Mouse (Mus musculus): ENCODE results near the gene Cdkn2aipnl. TPM values are rescaled to one million over a fixed set of nuclear protein-coding genes. Genes with fewer than 3 reads are reported as not detected.

The Cdkn2aipnl gene
- polyA plus RNA-seq (2012; ENCODE audit: insufficient read depth, low replicate concordance) = 17.5 and 17.7 TPM in 2 replicates

DNA sequence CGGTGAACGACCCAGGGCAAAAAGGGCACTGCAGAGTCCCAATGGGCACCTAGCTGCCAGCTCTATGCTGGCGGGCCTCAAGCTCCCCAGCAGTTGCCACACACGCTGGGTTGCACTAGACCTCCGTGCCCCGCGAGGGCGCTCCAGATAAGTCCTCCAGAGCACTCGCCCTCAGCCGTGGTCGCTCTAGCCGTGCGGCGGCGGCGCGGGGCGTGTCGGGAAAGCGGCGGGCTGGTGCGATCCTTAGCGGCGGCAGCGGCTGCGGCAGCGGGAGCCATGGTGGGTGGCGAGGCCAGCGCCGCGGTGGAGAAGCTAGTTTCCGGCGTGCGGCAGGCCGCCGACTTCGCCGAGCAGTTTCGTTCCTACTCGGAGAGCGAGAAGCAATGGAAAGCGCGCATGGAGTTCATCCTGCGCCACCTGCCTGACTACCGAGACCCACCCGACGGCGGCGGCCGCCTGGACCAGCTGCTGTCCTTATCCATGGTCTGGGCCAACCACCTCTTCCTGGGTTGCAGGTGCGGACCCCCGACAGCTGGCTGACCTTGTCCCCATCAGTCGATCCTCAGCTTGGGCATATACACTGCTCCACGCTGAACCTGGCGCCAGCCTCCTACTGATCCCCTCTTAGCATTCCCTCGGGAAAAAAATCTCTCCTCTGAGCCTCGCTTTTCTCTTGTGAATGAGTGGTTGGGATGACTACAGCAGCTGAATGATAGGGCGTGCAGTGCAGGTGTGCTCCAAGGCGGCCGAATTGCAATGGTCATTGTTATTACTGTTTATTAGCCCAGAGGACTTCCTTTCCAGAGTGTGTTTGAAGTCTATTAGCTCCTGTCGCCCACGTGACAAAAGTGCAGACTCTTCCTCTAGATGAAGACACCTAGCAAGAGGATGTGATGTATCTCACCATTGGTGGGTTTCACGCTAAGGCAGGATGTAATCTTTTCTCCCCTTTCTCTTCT is at the start of gene Cdkn2aipnl:
TSS of gene Cdkn2aipnl (plus strand) at position 219 of the 959 bp plus-strand sequence.
- Histone ChIP-seq H3K4me3 (replicated peaks) (peak within 1 kb of the TSS; percentile 99), H3K9me3 (no peaks in the 10 kb centered on the region), H3K4me1 (peaks cover 52% of the 10 kb centered on the region), H3K36me3 (replicated peaks; ENCODE audit: low read length) (peaks cover 39% of the 10 kb centered on the region), H3K27me3 (replicated peaks) (no peaks in the 10 kb centered on the region)
- TF ChIP-seq FLI1 (IDR thresholded peaks at IDR 0.05; ENCODE audit: low read length) (no peak), GATA1 (IDR thresholded peaks at IDR 0.05; ENCODE audit: borderline replicate concordance, low read length) (no peak)

DNA sequence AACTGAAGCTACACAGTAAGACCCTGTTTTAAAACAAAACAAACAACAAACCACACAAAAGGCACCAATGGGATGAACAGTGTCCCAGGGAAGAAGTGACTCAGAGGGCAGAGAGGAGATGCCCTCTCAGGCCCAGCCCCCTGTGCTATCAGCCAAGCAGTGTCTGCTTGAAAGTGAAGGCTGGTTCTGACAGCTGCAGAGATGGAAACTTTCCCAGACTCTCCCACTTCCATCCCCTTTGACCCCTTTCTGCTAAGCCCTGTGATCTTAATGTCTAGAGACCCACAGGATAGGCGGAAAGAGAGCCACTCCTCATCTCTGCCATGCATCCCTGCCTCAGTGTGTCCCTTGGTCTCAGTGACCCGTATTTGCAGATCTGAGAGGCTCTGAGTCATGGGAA is 49.5 kb upstream of the Cdkn2aipnl start:
- Histone ChIP-seq H3K27me3 (replicated peaks) (no peaks in the 10 kb centered on the region), H3K4me1 (peaks cover 65% of the 10 kb centered on the region), H3K9me3 (peaks cover 6% of the 10 kb centered on the region; the same call in 1 of the 2 replicates), H3K36me3 (replicated peaks; ENCODE audit: low read length) (peaks cover 5% of the 10 kb centered on the region), H3K4me3 (replicated peaks) (peak overlapping the region; percentile 44)
- TF ChIP-seq GATA1 (IDR thresholded peaks at IDR 0.05; ENCODE audit: borderline replicate concordance, low read length) = no peak
- no peak for TF ChIP-seq FLI1 (IDR thresholded peaks at IDR 0.05; ENCODE audit: low read length)

DNA sequence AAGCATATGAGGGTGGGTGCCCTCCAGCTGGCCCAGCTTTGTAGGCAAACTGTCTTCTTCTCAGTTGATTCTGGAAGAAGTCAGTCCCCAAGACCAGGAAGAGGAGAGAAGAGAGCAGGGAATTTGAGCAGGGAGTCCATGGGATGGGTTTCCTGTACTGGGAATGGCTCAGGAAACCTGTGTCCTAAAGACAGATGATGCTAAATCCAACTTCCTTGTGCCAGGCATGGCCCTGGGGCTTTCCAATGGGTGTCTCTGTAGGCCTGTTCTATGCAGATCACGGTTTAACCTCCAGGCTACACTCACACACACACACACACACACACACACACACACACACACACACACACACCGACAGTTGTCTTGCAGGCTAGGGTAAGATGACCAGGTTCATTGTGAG is 48.9 kb upstream of the Cdkn2aipnl start:
- Histone ChIP-seq H3K36me3 (replicated peaks; ENCODE audit: low read length) (peaks cover 6% of the 10 kb centered on the region), H3K9me3 (peaks cover 7% of the 10 kb centered on the region), H3K4me1 (peaks cover 62% of the 10 kb centered on the region), H3K27me3 (replicated peaks) (no peaks in the 10 kb centered on the region), H3K4me3 (replicated peaks) (no peak overlapping the region)
- TF ChIP-seq FLI1 (IDR thresholded peaks at IDR 0.05; ENCODE audit: low read length) (no peak), GATA1 (IDR thresholded peaks at IDR 0.05; ENCODE audit: borderline replicate concordance, low read length) (no peak)

DNA sequence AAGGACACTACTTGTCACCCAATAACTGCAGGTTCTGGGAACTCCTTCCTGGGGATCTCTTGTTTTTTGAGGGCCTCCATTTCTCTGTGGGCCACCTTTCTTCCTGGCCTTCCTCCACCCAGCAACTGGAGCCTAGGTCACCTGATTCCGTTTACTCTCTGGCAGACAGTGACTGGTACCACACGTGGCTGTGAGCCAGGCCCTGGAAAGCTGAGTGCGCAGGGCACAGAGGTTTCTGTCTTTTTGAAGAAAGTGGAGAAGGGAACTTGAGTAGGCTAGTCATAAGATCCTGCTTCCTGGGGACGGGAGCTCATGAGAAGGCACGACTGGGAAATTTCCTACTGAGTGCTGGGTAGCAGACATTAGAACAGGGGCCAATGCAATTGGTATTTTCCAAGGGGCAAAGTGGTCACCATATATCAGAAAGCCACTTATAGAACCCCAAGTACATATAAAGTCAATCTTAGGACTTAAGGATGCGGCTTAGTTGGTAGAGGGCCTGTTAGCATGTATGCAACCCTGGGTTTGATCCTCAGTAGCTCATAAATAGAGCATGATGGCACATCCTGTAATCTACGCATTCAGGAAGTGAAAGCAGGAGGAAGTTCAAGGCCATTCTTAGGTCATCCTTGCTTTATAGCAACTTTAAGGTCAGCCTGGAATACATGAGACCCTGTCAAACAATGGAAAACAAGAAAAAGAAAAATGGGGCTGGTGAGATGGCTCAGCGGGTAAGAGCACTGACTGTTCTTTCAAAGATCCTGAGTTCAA is 45.9 kb upstream of the Cdkn2aipnl start:
- Histone ChIP-seq H3K4me3 (replicated peaks) (no peak overlapping the region), H3K27me3 (replicated peaks) (no peaks in the 10 kb centered on the region), H3K4me1 (peaks cover 66% of the 10 kb centered on the region), H3K36me3 (replicated peaks; ENCODE audit: low read length) (peaks cover 9% of the 10 kb centered on the region), H3K9me3 (peaks cover 11% of the 10 kb centered on the region)
- TF ChIP-seq GATA1 (IDR thresholded peaks at IDR 0.05; ENCODE audit: borderline replicate concordance, low read length) (no peak), FLI1 (IDR thresholded peaks at IDR 0.05; ENCODE audit: low read length) (no peak)

DNA sequence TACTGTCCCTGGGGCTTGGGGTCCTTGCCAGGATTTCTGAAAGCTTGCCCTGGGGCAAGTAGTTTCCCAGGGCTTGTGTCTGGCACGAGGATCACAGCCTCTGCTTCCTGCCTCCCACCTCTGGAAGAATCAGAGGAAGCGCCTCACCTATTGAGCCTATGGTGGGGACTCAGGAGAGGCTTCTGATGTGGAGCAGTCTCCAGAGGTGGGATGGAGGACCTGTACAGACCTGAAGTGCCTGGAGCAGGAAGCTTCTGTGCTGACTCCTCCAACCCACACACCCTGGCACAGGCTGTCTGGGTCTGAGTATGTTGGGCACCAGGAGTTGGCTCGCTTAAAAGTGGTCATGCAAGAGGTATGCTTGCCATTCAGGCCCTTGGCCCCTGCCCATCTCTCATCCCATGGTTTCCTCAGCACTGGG is 45.0 kb upstream of the Cdkn2aipnl start:
- peaks cover 11% of the 10 kb centered on the region for H3K9me3 ChIP-seq
- no peaks in the 10 kb centered on the region for H3K27me3 ChIP-seq (replicated peaks)
- TF ChIP-seq GATA1 (IDR thresholded peaks at IDR 0.05; ENCODE audit: borderline replicate concordance, low read length) (no peak), FLI1 (IDR thresholded peaks at IDR 0.05; ENCODE audit: low read length) (no peak)
- no peak overlapping the region for H3K4me3 ChIP-seq (replicated peaks)
- H3K4me1 ChIP-seq = peaks cover 64% of the 10 kb centered on the region
- H3K36me3 ChIP-seq (replicated peaks; ENCODE audit: low read length) = peaks cover 9% of the 10 kb centered on the region

DNA sequence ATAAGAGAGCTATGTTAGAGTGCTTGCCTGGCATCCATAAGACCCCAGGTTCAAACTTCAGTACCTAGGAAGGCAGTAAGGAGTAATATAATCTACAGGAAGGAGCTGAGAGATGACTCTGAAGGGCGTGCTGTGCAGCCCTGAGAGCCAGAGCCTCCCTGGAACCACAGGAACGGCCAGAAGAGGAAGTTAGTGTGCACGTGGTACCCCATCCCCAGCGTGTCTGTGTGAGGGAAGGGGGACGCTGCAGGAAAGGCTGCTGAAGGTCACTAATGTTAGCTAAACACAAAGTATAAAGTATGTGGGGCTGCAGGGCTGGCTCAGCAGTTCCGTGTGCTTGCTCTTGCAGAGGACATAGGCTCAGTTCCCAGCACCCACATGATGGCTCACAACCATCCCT is 41.9 kb upstream of the Cdkn2aipnl start:
- Histone ChIP-seq H3K27me3 (replicated peaks) (no peaks in the 10 kb centered on the region), H3K4me3 (replicated peaks) (peak overlapping the region; percentile 72), H3K4me1 (peaks cover 73% of the 10 kb centered on the region), H3K9me3 (peaks cover 11% of the 10 kb centered on the region), H3K36me3 (replicated peaks; ENCODE audit: low read length) (peaks cover 9% of the 10 kb centered on the region)
- TF ChIP-seq GATA1 (IDR thresholded peaks at IDR 0.05; ENCODE audit: borderline replicate concordance, low read length) (no peak), FLI1 (IDR thresholded peaks at IDR 0.05; ENCODE audit: low read length) (no peak)

DNA sequence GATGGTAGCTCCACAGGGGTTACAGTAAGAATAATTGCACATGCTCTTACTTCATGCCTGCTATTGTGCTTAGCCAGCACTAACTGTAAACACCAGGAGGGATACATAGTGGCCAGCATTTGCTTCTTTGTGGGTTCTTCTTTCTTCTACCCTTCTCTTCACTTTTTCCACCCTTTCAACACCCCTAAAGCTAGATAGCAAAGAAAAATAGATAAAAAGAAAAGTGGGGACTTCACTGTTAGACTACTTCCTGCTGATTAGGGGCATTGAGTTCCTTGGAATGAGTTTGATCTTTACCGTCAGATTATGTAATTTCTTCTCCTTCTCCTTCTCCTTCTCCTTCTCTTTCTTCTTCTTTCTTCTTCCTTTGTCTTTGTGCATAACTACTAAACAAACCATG is 41.1 kb upstream of the Cdkn2aipnl start:
- TF ChIP-seq FLI1 (IDR thresholded peaks at IDR 0.05; ENCODE audit: low read length) (no peak), GATA1 (IDR thresholded peaks at IDR 0.05; ENCODE audit: borderline replicate concordance, low read length) (no peak)
- Histone ChIP-seq H3K27me3 (replicated peaks) (no peaks in the 10 kb centered on the region), H3K9me3 (peaks cover 11% of the 10 kb centered on the region), H3K4me3 (replicated peaks) (no peak overlapping the region), H3K36me3 (replicated peaks; ENCODE audit: low read length) (peaks cover 9% of the 10 kb centered on the region), H3K4me1 (peaks cover 78% of the 10 kb centered on the region)

DNA sequence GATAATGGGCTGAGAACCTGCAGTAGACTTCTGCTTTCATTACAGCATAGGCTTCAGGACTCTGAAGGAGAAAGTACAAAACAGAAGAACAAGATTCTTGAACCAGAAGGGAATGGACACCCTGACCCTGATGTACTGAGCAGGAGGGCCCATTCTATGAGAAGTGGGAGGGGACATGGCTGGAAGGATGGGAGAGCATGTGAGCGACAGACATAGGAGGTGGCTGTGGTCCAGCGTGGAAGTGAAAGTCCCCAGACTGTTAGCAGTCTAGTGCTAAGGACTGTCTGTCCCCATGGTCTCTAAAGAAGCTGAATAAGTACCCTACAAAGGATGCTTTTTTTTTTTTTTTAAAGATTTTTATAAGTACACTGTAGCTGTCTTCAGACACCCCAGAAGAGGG is 40.4 kb upstream of the Cdkn2aipnl start:
- H3K4me3 ChIP-seq (replicated peaks) = peak overlapping the region; percentile 69
- peaks cover 79% of the 10 kb centered on the region for H3K4me1 ChIP-seq

DNA sequence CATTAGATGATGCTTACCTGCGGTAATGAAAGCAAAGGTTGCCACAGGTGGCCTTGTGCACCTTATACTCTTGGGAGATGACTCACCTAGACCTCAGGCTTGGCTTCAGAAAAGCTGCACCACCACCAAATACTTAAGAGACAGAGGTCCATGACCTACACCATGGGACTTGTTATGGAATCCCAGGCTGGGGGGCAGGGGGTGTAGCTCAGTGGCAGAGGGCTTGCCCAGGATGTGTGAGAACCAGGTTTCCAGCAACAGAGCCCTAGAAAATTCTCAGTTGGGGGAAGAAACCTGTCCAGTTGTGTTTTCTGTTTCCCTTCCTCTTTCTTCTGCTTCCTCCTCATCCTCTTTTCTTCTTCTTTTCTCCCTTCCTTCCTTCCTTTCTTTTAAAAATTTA is 36.3 kb upstream of the Cdkn2aipnl start:
- H3K27me3 ChIP-seq (replicated peaks) = no peaks in the 10 kb centered on the region
- no peak overlapping the region for H3K4me3 ChIP-seq (replicated peaks)
- peaks cover 9% of the 10 kb centered on the region for H3K36me3 ChIP-seq (replicated peaks; ENCODE audit: low read length)
- no peak for TF ChIP-seq FLI1 (IDR thresholded peaks at IDR 0.05; ENCODE audit: low read length)
- no peak for TF ChIP-seq GATA1 (IDR thresholded peaks at IDR 0.05; ENCODE audit: borderline replicate concordance, low read length)
- H3K9me3 ChIP-seq = no peaks in the 10 kb centered on the region
- H3K4me1 ChIP-seq = peaks cover 93% of the 10 kb centered on the region

More for the DNA sequence above, 40.4 kb upstream of the Cdkn2aipnl start:
- TF ChIP-seq GATA1 (IDR thresholded peaks at IDR 0.05; ENCODE audit: borderline replicate concordance, low read length) (no peak), FLI1 (IDR thresholded peaks at IDR 0.05; ENCODE audit: low read length) (no peak)
- peaks cover 11% of the 10 kb centered on the region for H3K9me3 ChIP-seq
- peaks cover 9% of the 10 kb centered on the region for H3K36me3 ChIP-seq (replicated peaks; ENCODE audit: low read length)
- H3K27me3 ChIP-seq (replicated peaks) = no peaks in the 10 kb centered on the region

All from megakaryocyte, embryonic 14.5 days (primary cell).